Mouse (Mus musculus) Patski (cell line): Measurements from ENCODE around the gene Svep1. TPM values are rescaled to one million over a fixed set of nuclear protein-coding genes. Genes with fewer than 3 reads are reported as not detected.
A peak's percentile ranks its signal among the peaks of the same experiment; 100 is the strongest.

Experiments used
- ATAC-seq: fragments of 100-300 bp; one replicate; pipeline ENCODE4 v1.8.0; 2021
- CTCF ChIA-PET: fragments of 350-600 bp; sonication (Branson Sonifier 250); formaldehyde crosslinking; loops from one replicate; lab custom pipeline; 2022; ENCODE audit warnings: inconsistent platforms; lab: Charles Lee
- POLR2A ChIA-PET: fragments of 350-600 bp; sonication (Branson Sonifier 250); formaldehyde crosslinking; loops from one replicate; lab custom pipeline; 2022; ENCODE audit warnings: antibody characterized with exemption, inconsistent platforms; lab: Charles Lee
- DNase-seq: peaks from one replicate; pipeline ENCODE4 v3.0.0-alpha.2; 2011; ENCODE audit warnings: low read depth, low spot score
- H3K27me3 ChIP-seq: fragments of 371-371 bp; one replicate; pipeline ENCODE4 v1.5.1; 2021
- CTCF ChIP-seq: fragments of 100-300 bp; IDR thresholded peaks from one replicate; pipeline ENCODE4 v1.5.1; 2021
- in situ Hi-C: fragments of 300-500 bp; cut with MboI; formaldehyde crosslinking; loops from 3 replicates; pipeline ENCODE4 v1.11.1; 2018; ENCODE audit warnings: low pct_unique_long_range_greater_than_20kb, mixed read lengths
- polyA plus RNA-seq: library from polyadenylated mRNA; unstranded; gene quantifications from one replicate; pipeline ENCODE4 v1.2.3, GENCODE M21; 2021

Svep1 gene
- polyA plus RNA-seq, 1 experiment from 2014 or later = 1.6 TPM

DNA sequence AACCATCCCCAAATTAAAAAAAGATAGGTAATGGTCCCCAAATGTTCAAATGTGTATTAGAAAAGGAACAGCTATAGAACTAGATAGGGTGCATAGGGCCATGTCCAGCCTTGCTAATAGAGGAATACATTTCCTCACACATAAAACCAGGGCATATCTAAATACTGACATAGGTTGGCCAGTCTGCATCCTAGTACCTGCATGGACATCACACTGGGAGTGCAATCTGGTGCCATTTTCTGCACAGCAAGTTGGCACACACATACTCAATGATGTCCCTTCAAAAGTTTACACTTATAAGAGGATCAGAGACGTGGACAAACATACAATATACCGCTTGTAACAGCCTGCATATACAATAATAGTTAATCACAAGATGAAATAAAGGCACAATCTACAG is 5.0 kb downstream of the Svep1 start:
- TF ChIP-seq CTCF = no peak
- CTCF ChIA-PET = no interaction called here
- in situ Hi-C loops = loop anchor here (10.0 to 25.0 kb wide), 2 partner anchors 117 to 264 kb away; no protein-coding TSS in a partner anchor
- ATAC-seq (no peak), DNase-seq (no peak)
- POLR2A ChIA-PET = no interaction called here
- H3K27me3 ChIP-seq = peaks cover 3% of the 10 kb centered on the region

DNA sequence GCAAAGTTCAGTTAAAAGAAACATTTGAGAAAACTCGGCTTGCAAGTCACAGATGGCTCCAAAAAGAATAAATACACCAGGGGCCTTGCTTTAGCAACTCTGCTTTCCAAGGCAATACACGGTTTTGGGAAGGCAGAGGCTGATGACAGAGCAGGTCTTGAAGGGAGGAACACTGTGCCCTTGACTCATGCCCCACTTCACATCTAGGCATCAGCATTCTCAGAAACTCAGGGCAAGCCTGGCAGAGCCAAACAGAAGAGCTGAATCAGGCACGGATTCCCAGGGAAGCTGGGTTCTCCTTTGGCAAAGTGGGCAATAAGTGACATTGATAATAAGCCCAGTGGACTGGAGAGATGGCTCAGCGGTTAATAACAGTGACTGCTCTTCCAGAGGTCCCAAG is 5.8 kb downstream of the Svep1 start:
- DNase-seq = no peak
- TF ChIP-seq CTCF = no peak
- ChIA-PET POLR2A (interaction anchor here (0.7 kb wide), 1 partner anchor 18 kb away, joined by 3 read pairs; no protein-coding TSS in a partner anchor), CTCF (no interaction called here)
- H3K27me3 ChIP-seq = no peaks in the 10 kb centered on the region
- ATAC-seq = no peak
- in situ Hi-C loops = loop anchor here (10.0 to 25.0 kb wide), 2 partner anchors 116 to 264 kb away; no protein-coding TSS in a partner anchor

DNA sequence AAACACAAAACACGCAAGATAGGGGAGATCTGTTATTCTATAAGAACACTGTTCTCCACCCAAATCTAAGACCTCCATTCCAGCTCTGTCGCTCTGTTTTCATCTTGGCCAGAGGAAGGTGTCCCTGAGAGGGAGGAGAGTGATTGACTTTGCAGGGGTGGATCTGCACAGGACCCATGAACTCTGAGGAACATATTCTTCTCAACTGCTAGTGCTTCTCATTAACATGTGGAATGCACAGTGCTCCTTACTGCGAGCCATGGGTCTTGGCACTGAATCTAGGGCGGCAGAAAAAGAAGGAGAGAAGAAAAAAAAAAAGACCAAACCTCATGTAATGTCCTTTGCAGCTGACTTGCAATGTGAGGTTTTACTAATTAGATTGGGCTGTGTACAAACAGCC is 9.4 kb downstream of the Svep1 start:
- ChIA-PET CTCF (interaction anchor here (1.2 kb wide), 1 partner anchor 17 kb away, joined by 3 read pairs; no protein-coding TSS in a partner anchor), POLR2A (no interaction called here)
- no peak for TF ChIP-seq CTCF
- in situ Hi-C loops = no loop called here
- DNase-seq (no peak), ATAC-seq (no peak)
- H3K27me3 ChIP-seq = no peaks in the 10 kb centered on the region

DNA sequence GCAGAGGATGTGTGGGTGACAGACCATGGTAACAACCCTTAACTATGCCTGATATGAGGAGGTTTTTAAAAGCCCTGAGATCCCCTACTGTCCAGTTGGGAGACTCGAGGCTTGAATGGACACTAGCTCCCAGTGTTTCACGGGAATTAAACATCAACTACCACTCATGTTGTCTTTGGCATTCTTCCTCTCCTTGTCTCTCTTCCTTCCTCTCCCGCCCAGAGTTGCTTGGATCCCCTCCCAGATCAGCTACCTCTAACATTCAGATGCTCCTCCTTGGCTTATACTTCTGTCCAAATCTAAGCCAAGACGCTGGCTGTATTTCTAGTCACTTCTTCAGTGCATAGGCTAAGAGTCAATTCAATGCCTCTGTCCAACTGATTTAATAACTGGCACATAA is 9.9 kb downstream of the Svep1 start:
- H3K27me3 ChIP-seq = no peaks in the 10 kb centered on the region
- ATAC-seq (no peak), DNase-seq (no peak)
- no peak for TF ChIP-seq CTCF
- in situ Hi-C loops = no loop called here
- ChIA-PET POLR2A (no interaction called here), CTCF (interaction anchor here (1.2 kb wide), 1 partner anchor 16 kb away, joined by 3 read pairs; no protein-coding TSS in a partner anchor)

DNA sequence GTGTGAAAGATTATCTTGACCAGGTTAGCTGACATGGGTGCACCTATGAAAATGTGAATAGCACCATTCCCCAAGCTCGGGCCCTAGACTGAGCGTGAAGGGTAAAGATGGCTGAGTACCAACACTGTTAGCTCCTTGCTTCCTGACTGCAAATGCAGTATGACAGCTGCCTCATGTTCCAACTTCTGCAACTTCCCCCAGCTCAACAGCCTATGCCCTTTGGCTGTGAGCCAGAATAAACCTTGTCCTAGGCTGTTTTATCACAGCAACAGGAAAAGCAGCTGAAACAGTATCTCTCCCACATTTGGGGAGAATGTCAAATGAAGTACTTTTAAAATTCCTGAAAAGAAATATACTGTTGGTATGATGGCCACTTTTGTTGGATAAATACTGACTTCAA is 10.7 kb downstream of the Svep1 start:
- DNase-seq (no peak), ATAC-seq (no peak)
- CTCF ChIA-PET = interaction anchor here (1.2 kb wide), 1 partner anchor 15 kb away, joined by 3 read pairs; no protein-coding TSS in a partner anchor
- TF ChIP-seq CTCF = no peak
- POLR2A ChIA-PET = interaction anchor here (0.6 kb wide), 1 partner anchor 20 kb away, joined by 3 read pairs; no protein-coding TSS in a partner anchor
- H3K27me3 ChIP-seq = no peaks in the 10 kb centered on the region
- in situ Hi-C loops = no loop called here

DNA sequence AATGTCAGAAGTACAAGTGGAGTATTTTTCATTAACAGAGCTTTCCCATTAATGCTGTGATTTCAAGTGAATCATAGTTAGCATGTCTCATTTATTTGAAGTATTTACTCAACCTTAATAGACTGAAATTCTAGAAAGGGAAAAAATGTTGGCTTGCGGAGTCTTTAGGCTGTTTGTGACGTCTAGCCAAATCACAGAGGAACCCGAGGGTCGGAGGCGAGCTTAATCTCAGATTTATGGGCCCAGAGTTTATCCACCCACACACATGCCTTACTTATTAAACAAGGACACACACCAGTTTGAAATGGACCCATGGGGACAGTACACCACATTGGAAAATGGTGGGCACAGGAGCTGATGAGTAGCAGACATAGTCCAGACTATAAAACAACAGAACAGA is 17.4 kb downstream of the Svep1 start:
- in situ Hi-C loops = no loop called here

DNA sequence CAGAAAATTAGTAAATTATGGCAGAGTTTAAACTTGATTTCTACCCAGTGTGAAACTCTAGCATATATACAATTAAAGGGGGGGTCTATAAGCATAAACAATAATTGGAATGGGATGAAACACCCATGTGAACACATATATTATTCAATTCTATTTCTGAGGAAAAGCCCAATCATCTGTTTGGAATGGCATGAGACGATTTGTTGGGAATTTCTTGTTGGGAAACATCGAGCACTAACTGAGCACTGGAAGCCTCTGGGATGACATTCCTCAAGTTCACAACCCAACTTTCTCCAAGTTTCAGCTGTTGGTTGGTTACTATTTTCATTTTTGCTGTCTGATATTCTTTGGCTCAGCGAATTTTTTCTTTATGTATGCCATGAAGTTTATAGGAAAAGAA is 21.3 kb downstream of the Svep1 start:
- no peaks in the 10 kb centered on the region for H3K27me3 ChIP-seq
- ChIA-PET POLR2A (interaction anchor here (0.5 kb wide), 1 partner anchor 401 kb away, joined by 3 read pairs; no protein-coding TSS in a partner anchor), CTCF (no interaction called here)
- in situ Hi-C loops = no loop called here
- TF ChIP-seq CTCF = no peak
- DNase-seq = no peak
- no peak for ATAC-seq

More for the DNA sequence above, 17.4 kb downstream of the Svep1 start:
- ChIA-PET CTCF (no interaction called here), POLR2A (no interaction called here)
- DNase-seq = no peak
- no peak for TF ChIP-seq CTCF
- H3K27me3 ChIP-seq = no peaks in the 10 kb centered on the region
- ATAC-seq = no peak

DNA sequence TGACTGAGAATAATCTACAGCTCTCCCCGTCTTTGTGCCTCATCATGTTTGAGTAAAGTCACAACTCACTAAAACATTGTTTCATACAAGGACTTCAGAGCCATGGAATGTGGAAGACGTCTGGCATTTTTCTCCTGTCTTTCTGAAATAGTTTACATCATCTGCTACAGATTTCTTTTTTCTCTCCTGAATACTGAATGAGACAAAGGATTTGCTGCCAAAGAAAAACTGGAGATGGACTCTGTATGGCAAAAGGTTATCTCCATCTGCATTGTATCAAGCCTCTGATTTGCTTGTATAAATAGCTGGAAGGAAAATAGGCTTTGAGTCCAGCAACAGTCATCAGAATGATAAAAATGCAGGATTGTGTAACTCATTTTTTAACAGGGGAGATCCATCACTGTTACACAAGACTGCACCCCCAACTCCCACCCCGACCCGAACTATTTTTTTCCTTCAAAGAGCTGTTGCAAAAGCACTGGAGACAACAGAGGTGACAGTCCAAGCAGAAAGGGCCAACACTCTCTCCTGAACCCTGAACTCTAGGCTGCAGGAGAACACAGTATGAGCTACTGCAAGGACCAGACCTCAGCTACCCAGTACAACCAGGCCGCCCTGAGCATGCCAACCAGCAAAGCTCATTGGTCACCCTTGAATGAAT is 21.8 kb downstream of the Svep1 start:
- ATAC-seq = peak; percentile 60
- CTCF ChIA-PET = interaction anchor here (1.5 kb wide), 1 partner anchor 9 kb away, joined by 8 read pairs; no protein-coding TSS in a partner anchor
- in situ Hi-C loops = no loop called here
- DNase-seq = no peak
- H3K27me3 ChIP-seq = no peaks in the 10 kb centered on the region
- TF ChIP-seq CTCF = no peak
- POLR2A ChIA-PET = interaction anchor here (0.5 to 0.6 kb wide), 2 partner anchors 19 to 401 kb away, joined by 3 read pairs; no protein-coding TSS in a partner anchor

DNA sequence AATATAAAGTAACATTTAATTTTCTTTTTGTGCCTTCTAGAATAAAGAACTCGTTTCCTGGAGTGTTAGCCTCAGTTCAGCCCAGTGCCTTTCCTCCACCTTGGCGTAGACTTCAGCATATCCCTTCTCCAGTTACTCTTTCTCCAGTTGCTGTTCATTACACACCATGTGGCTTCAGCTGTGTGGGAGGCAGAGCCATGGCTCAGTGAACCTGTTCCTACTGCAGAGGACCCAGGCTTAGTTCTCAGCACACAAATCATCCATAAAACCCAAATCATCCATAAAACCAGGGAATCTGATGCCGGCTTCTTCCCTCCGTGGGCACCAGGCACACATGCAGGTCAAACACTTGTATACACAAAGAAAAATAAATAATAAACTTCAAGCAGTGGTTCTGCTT is 22.8 kb downstream of the Svep1 start:
- ATAC-seq = no peak

DNA sequence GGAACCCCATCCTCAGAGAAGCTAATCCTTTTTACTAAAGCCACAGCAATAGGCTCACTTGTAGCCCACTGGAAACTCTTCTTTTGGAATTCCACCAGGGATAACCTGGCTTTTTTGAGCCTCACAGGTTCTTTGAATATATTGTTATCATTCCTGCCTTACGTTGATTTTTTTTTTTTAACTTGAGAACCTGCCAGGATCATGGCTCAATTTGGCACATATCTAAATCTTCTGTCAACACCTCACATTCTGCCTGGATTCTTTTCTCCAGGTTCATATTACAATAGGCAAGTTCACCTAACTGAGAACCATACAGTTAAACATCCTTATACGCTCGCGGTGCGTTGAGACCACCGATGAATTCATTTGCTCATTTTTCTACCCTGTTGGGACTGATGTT is 28.2 kb downstream of the Svep1 start:
- no peaks in the 10 kb centered on the region for H3K27me3 ChIP-seq
- in situ Hi-C loops = no loop called here
- ChIA-PET CTCF (no interaction called here), POLR2A (interaction anchor here (0.7 kb wide), 1 partner anchor 11 kb away, joined by 3 read pairs; no protein-coding TSS in a partner anchor)
- TF ChIP-seq CTCF = no peak
- DNase-seq = no peak
- no peak for ATAC-seq

More for the DNA sequence above, 22.8 kb downstream of the Svep1 start:
- ChIA-PET CTCF (interaction anchor here (1.5 kb wide), 1 partner anchor 8 kb away, joined by 8 read pairs; no protein-coding TSS in a partner anchor), POLR2A (no interaction called here)
- in situ Hi-C loops = no loop called here
- TF ChIP-seq CTCF = no peak
- no peak for DNase-seq
- no peaks in the 10 kb centered on the region for H3K27me3 ChIP-seq

DNA sequence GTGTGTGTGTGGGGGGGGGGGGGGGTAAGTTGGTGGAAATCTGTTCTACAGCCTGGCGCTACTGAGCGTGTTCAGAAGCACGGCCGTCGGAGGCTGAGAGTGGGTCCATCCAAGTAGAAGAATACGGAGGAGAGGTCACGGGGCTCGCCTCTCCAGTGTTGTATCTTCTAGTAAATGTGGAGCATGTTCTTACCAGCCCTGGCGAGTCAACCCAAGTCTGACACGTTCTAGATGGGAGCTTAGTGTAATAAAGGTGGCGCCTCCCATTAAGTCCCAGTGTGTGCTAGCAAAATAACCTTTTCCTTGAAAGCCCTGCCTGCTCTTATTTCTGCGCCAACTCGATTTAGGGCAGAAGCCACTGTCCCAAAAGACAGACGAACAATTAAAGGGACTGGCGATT is 29.4 kb downstream of the Svep1 start:
- ATAC-seq (no peak), DNase-seq (no peak)
- H3K27me3 ChIP-seq = no peaks in the 10 kb centered on the region
- no peak for TF ChIP-seq CTCF
- CTCF ChIA-PET = no interaction called here
- POLR2A ChIA-PET = no interaction called here
- in situ Hi-C loops = no loop called here
